Mouse (Mus musculus) kidney, postnatal 0 days (tissue): ENCODE data around the gene Gm28047. TPM values are rescaled to one million over a fixed set of nuclear protein-coding genes. Genes with fewer than 3 reads are reported as not detected.
A peak's percentile ranks its signal among the peaks of the same experiment; 100 is the strongest.

Experiments
- ATAC-seq: fragments of 200-750 bp; cut with Nextera tagmentation; replicated peaks from 2 replicates; pipeline ENCODE4 v1.8.0; 2017; ENCODE audit warnings: low read depth, moderate number of reproducible peaks, moderate TSS enrichment, moderate library complexity; ENCODE audit not compliant: low FRiP score
- DNase-seq: peaks from one replicate; pipeline ENCODE4 v3.0.0-alpha.2; 2016; ENCODE audit warnings: low spot score
- H3K27ac ChIP-seq: fragments of 300-500 bp; sonication (generic); 2 replicates; pipeline ENCODE4 v1.5.1; 2014; ENCODE audit warnings: mild to moderate bottlenecking
- H3K27me3 ChIP-seq: fragments of 300-500 bp; sonication (generic); 2 replicates; pipeline ENCODE4 v1.6.1; 2014; ENCODE audit warnings: low read length, mixed read lengths; ENCODE audit not compliant: insufficient read depth
- H3K36me3 ChIP-seq: fragments of 300-500 bp; sonication (generic); 2 replicates; pipeline ENCODE4 v1.6.1; 2014; ENCODE audit warnings: low read length, mixed read lengths; ENCODE audit not compliant: insufficient read depth
- H3K4me1 ChIP-seq: fragments of 300-500 bp; sonication (generic); replicated peaks from 2 replicates; pipeline ENCODE4 v1.6.1; 2014; ENCODE audit warnings: antibody characterized with exemption, low read length, mixed read lengths; ENCODE audit not compliant: insufficient read depth
- H3K4me2 ChIP-seq: fragments of 300-500 bp; sonication (generic); 2 replicates; pipeline ENCODE4 v1.6.1; 2014; ENCODE audit warnings: mild to moderate bottlenecking, low read length, moderate library complexity, mixed read lengths
- H3K4me3 ChIP-seq: fragments of 300-500 bp; sonication (generic); replicated peaks from 2 replicates; pipeline ENCODE4 v1.5.1; 2014; ENCODE audit warnings: low read depth, low read length
- H3K9ac ChIP-seq: fragments of 300-500 bp; sonication (generic); 2 replicates; pipeline ENCODE4 v1.6.1; 2014; ENCODE audit warnings: low read depth, low read length
- H3K9me3 ChIP-seq: fragments of 300-500 bp; sonication (generic); replicated peaks from 2 replicates; pipeline ENCODE4 v1.6.1; 2016; ENCODE audit warnings: low read length, inconsistent platforms, mixed read lengths
- CTCF ChIP-seq: IDR thresholded peaks from 2 replicates; pipeline ENCODE4 v1.5.1; 2016; ENCODE audit warnings: antibody characterized with exemption, low read depth, mild to moderate bottlenecking, moderate library complexity
- WGBS: fragments of 180-500 bp; shearing (Covaris S2); extraction: QIAGEN DNeasy Blood & Tissue Kit; methylation state at CpG from one replicate; pipeline ENCODE4 v1.1.7; 2014; 5-methylcytosine and 5-hydroxymethylcytosine counted together
- polyA plus RNA-seq: library from polyadenylated mRNA; unstranded; fragments of >200 nt; fragmentation: Nextera tagmentation; extraction: Ambion mirVana; gene quantifications from 2 replicates; pipeline ENCODE4 v1.2.1, GENCODE M21; 2015

Gene Gm28047
- polyA plus RNA-seq, 1 experiment from 2014 or later = 0.46 TPM

GRCm38 (mm10) chr15:102524892-102525485, 99.9 kb downstream of the Gm28047 start, which contains the start of gene Npff:
Gene Npff, minus strand, starts transcription at chr15:102524942.
- H3K4me3 ChIP-seq = no peak within 1 kb of the TSS
- H3K4me2 ChIP-seq = no peak within 1 kb of the TSS
- WGBS = 3% methylated on average over 3 of the region's 3 CpGs
- no peak within 1 kb of the TSS for H3K9ac ChIP-seq
- H3K27me3 ChIP-seq = no peaks in the 10 kb centered on the region
- H3K36me3 ChIP-seq = peaks cover 28% of the 10 kb centered on the region
- H3K4me1 ChIP-seq = no peaks in the 10 kb centered on the region
- ATAC-seq (no peak), DNase-seq (peak; percentile 93)
- TF ChIP-seq CTCF = peak; percentile 97
- no peak within 1 kb of the TSS for H3K27ac ChIP-seq
- H3K9me3 ChIP-seq = no peaks in the 10 kb centered on the region

DNA sequence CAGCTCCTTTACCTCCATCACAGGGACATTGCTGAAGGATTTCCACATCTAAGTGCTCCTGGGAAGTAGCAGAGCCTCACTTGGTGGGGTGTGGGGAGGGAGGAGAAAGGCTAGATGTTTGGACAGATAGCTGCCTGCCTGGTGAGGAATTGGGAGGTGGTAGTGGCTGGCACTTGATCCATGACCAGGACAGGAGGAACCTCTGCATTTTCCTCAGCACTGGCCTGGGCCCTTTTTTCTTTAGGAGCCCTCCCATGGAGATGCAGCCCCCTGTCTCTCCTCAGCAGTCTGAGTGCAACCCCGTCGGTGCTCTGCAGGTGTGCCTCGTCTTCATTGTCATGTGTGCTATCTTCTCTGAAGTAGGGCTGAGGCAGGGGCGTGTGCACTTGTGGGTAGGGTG, 103.4 kb downstream of the Gm28047 start:
- Histone ChIP-seq H3K9ac (no peak overlapping the region), H3K36me3 (peaks cover 9% of the 10 kb centered on the region), H3K27me3 (no peaks in the 10 kb centered on the region), H3K9me3 (no peaks in the 10 kb centered on the region), H3K4me3 (no peak overlapping the region), H3K4me1 (peaks cover 4% of the 10 kb centered on the region; the same call in 1 of the 2 replicates), H3K27ac (no peak overlapping the region), H3K4me2 (no peak overlapping the region)
- DNase-seq = no peak
- 72% methylated on average over 4 of the region's 4 CpGs for WGBS
- ATAC-seq = no peak
- TF ChIP-seq CTCF = no peak

GRCm38 (mm10) chr15:102520416-102520815, 104.5 kb downstream of the Gm28047 start:
- Histone ChIP-seq H3K27ac (no peak overlapping the region), H3K9me3 (no peaks in the 10 kb centered on the region), H3K9ac (peak overlapping the region; percentile 6; the same call in 1 of the 2 replicates), H3K36me3 (peaks cover 9% of the 10 kb centered on the region), H3K4me1 (peaks cover 14% of the 10 kb centered on the region), H3K4me3 (no peak overlapping the region), H3K4me2 (no peak overlapping the region), H3K27me3 (no peaks in the 10 kb centered on the region)
- 79% methylated on average over 4 of the region's 4 CpGs for WGBS
- ATAC-seq (no peak), DNase-seq (no peak)
- no peak for TF ChIP-seq CTCF

GRCm38 (mm10) chr15:102519211-102520141, 105.4 kb downstream of the Gm28047 start:
- WGBS = 55% methylated on average over 16 of the region's 17 CpGs
- ATAC-seq = no peak

GRCm38 (mm10) chr15:102518859-102519201, 106.0 kb downstream of the Gm28047 start:
- Histone ChIP-seq H3K4me2 (peak overlapping the region; percentile 84), H3K9ac (peak overlapping the region; percentile 71), H3K27ac (peak overlapping the region; percentile 97), H3K9me3 (no peaks in the 10 kb centered on the region), H3K27me3 (no peaks in the 10 kb centered on the region), H3K4me3 (peak overlapping the region; percentile 67), H3K4me1 (peaks cover 14% of the 10 kb centered on the region), H3K36me3 (peaks cover 7% of the 10 kb centered on the region)
- DNase-seq = no peak
- no peak for TF ChIP-seq CTCF
- 14% methylated on average over 9 of the region's 9 CpGs for WGBS
- no peak for ATAC-seq

More at GRCm38 (mm10) chr15:102519211-102520141, 105.4 kb downstream of the Gm28047 start:
- Histone ChIP-seq H3K9ac (peak overlapping the region; percentile 71), H3K4me2 (peak overlapping the region; percentile 84), H3K9me3 (no peaks in the 10 kb centered on the region), H3K4me1 (peaks cover 14% of the 10 kb centered on the region), H3K4me3 (peak overlapping the region; percentile 67), H3K27ac (peak overlapping the region; percentile 97), H3K36me3 (peaks cover 9% of the 10 kb centered on the region), H3K27me3 (no peaks in the 10 kb centered on the region)
- DNase-seq = no peak
- TF ChIP-seq CTCF = no peak
